Mouse (Mus musculus) brain, adult 2 months (tissue): ENCODE results near the gene Mcemp1.
A peak's percentile ranks its signal among the peaks of the same experiment; 100 is the strongest.

Experiments used
- DNase-seq: peaks from one replicate; pipeline ENCODE4 v3.0.0; 2011; ENCODE audit warnings: low read depth, low spot score

Mcemp1 gene

GRCm38 (mm10) chr8:3665507-3665906 is at the start of gene Mcemp1:
Mcemp1 (plus strand) TSS chr8:3665754.
- DNase-seq: no peak

GRCm38 (mm10) chr8:3621199-3621970 is 44.2 kb upstream of the Mcemp1 start, which contains the start of the genes Xab2 and Pet100:
Xab2 (minus strand) TSS chr8:3621316.
Pet100 (plus strand) TSS chr8:3621548.
- DNase-seq: peak; percentile 100

- DNase-seq: no peak
Observed at GRCm38 (mm10) chr8:3622119-3622518, 43.4 kb upstream of the Mcemp1 start.

- DNase-seq: no peak
Observed at GRCm38 (mm10) chr8:3625445-3625844, 40.1 kb upstream of the Mcemp1 start, which contains the start of gene Pcp2. Pcp2 (minus strand) TSS chr8:3625545.

GRCm38 (mm10) chr8:3626971-3627370 is 38.6 kb upstream of the Mcemp1 start:
- no peak for DNase-seq

GRCm38 (mm10) chr8:3628014-3628413 is 37.5 kb upstream of the Mcemp1 start:
- DNase-seq: peak; percentile 73

GRCm38 (mm10) chr8:3630647-3631477 is 34.7 kb upstream of the Mcemp1 start, which contains the start of gene Stxbp2:
Stxbp2 (plus strand) TSS chr8:3630955.
- DNase-seq: peak; percentile 92

- DNase-seq: no peak
Observed at GRCm38 (mm10) chr8:3631478-3631875, 34.1 kb upstream of the Mcemp1 start.

GRCm38 (mm10) chr8:3645804-3646203 is 19.8 kb upstream of the Mcemp1 start:
- peak; percentile 40 for DNase-seq

GRCm38 (mm10) chr8:3646824-3647531 is 18.6 kb upstream of the Mcemp1 start:
- DNase-seq: no peak

- no peak for DNase-seq
Observed at GRCm38 (mm10) chr8:3647561-3647960, 18.0 kb upstream of the Mcemp1 start.

- DNase-seq: no peak
Observed at GRCm38 (mm10) chr8:3648268-3648667, 17.3 kb upstream of the Mcemp1 start.

GRCm38 (mm10) chr8:3648990-3649389 is 16.6 kb upstream of the Mcemp1 start:
- DNase-seq: no peak

- no peak for DNase-seq
Observed at GRCm38 (mm10) chr8:3652845-3653244, 12.7 kb upstream of the Mcemp1 start.

GRCm38 (mm10) chr8:3654726-3655508 is 10.6 kb upstream of the Mcemp1 start:
- peak; percentile 33 for DNase-seq

- no peak for DNase-seq
Observed at GRCm38 (mm10) chr8:3655526-3655925, 10.0 kb upstream of the Mcemp1 start, which contains the start of gene Retn. Retn (plus strand) TSS chr8:3655770.

- DNase-seq: peak; percentile 49
Observed at GRCm38 (mm10) chr8:3656725-3657381, 8.7 kb upstream of the Mcemp1 start.

- DNase-seq: no peak
Observed at GRCm38 (mm10) chr8:3660889-3661288, 4.7 kb upstream of the Mcemp1 start.

GRCm38 (mm10) chr8:3664405-3664804 is 1.1 kb upstream of the Mcemp1 start:
- DNase-seq: no peak

- DNase-seq: no peak
Observed at GRCm38 (mm10) chr8:3670388-3670787, 4.8 kb downstream of the Mcemp1 start.
